Mouse (Mus musculus) neural tube, embryonic 11.5 days (tissue): Measurements from ENCODE around the gene Ftsj3. TPM values are rescaled to one million over a fixed set of nuclear protein-coding genes. Genes with fewer than 3 reads are reported as not detected.

ENCODE experiments used
- ATAC-seq: fragments of 200-750 bp; cut with Nextera tagmentation; 2 replicates; pipeline ENCODE4 v1.8.0; 2017; ENCODE audit warnings: moderate number of reproducible peaks, mild to moderate bottlenecking, moderate TSS enrichment, moderate library complexity; ENCODE audit not compliant: insufficient read depth, low FRiP score, low TSS enrichment
- DNase-seq: peaks from one replicate; pipeline ENCODE4 v3.0.0-alpha.2; 2015; ENCODE audit warnings: low spot score
- H3K27ac ChIP-seq: fragments of 300-500 bp; sonication (generic); 2 replicates; pipeline ENCODE4 v1.5.1; 2014; ENCODE audit warnings: low read depth, mild to moderate bottlenecking, low read length
- H3K27me3 ChIP-seq: fragments of 300-500 bp; sonication (generic); 2 replicates; pipeline ENCODE4 v1.6.1; 2014; ENCODE audit warnings: mild to moderate bottlenecking, low read length, mixed read lengths; ENCODE audit not compliant: control insufficient read depth, insufficient read depth
- H3K36me3 ChIP-seq: fragments of 300-500 bp; sonication (generic); 2 replicates; pipeline ENCODE4 v1.6.1; 2014; ENCODE audit warnings: mild to moderate bottlenecking, low read length, moderate library complexity, mixed read lengths; ENCODE audit not compliant: control insufficient read depth, insufficient read depth
- H3K4me1 ChIP-seq: fragments of 300-500 bp; sonication (generic); 2 replicates; pipeline ENCODE4 v1.6.1; 2014; ENCODE audit warnings: low read length, mixed read lengths; ENCODE audit not compliant: control insufficient read depth, insufficient read depth
- H3K4me2 ChIP-seq: fragments of 300-500 bp; sonication (generic); 2 replicates; pipeline ENCODE4 v1.6.1; 2014; ENCODE audit warnings: low read depth, mild to moderate bottlenecking, moderate library complexity
- H3K4me3 ChIP-seq: fragments of 300-500 bp; sonication (generic); 2 replicates; pipeline ENCODE4 v1.5.1; 2014; ENCODE audit warnings: low read depth, low read length
- H3K9ac ChIP-seq: fragments of 300-500 bp; sonication (generic); 2 replicates; pipeline ENCODE4 v1.6.1; 2014; ENCODE audit warnings: mild to moderate bottlenecking, low read length
- H3K9me3 ChIP-seq: fragments of 300-500 bp; sonication (generic); 2 replicates; pipeline ENCODE4 v1.6.1; 2016; ENCODE audit warnings: low read length; ENCODE audit not compliant: control insufficient read depth
- WGBS: fragments of 180-500 bp; shearing (Covaris S2); extraction: QIAGEN DNeasy Blood & Tissue Kit; methylation state at CpG from one replicate; pipeline ENCODE4 v1.1.7; 2014; 5-methylcytosine and 5-hydroxymethylcytosine counted together
- polyA plus RNA-seq: library from polyadenylated mRNA; unstranded; fragments of >200 nt; fragmentation: Nextera tagmentation; extraction: Ambion mirVana; gene quantifications from 2 replicates; pipeline ENCODE4 v1.2.1, GENCODE M21; 2014

The Ftsj3 gene
- polyA plus RNA-seq, 1 experiment from 2014 or later, result 66.9 TPM

DNA sequence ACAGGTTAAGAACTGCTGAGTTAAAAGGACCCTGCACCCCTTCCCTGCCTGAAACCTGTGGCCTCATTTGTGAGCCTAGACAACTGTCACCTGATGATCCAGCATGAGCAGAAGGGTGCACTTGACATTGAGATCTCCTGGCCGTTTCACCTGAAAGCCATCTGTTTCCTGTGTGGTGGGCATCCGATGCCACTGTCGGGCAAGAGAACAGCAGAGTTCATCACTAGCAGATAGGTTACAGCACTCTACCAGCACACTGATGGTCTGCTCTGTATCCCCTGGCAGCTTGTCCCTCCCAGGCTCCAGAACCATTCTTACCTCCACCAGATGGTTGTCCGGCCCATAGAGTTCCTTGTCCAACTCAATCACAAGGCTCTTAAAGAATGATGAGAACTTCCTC, 9.7 kb upstream of the Ftsj3 start:
- Histone ChIP-seq H3K4me3 (no peak overlapping the region), H3K36me3 (peaks cover 45% of the 10 kb centered on the region), H3K27ac (no peak overlapping the region), H3K4me1 (peaks cover 26% of the 10 kb centered on the region), H3K9ac (no peak overlapping the region), H3K27me3 (no peaks in the 10 kb centered on the region), H3K9me3 (no peaks in the 10 kb centered on the region), H3K4me2 (no peak overlapping the region)
- DNase-seq (no peak), ATAC-seq (no peak)
- WGBS, result 93% methylated on average over 4 of the region's 4 CpGs

DNA sequence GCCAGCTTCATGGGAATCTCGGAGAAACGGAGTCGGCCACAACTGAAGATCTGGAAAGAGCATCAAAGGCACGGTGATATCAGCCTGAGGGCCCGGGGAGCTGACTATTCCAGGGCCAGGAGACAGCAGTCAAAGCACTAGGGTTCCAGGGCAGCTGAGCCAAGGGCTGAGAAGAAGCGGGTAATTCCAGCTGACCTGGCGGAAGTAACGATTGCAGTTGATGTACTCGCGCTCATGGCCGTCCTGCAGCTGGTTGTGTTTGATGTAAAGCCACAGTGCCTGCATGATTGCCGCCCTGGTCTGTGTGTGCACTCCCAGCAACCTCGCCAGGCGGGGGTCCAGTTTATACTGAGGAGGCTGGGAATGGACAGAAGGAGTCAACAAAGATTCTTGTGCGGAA, 9.1 kb upstream of the Ftsj3 start:
- Histone ChIP-seq H3K4me3 (no peak overlapping the region), H3K27ac (no peak overlapping the region), H3K36me3 (peaks cover 45% of the 10 kb centered on the region), H3K27me3 (no peaks in the 10 kb centered on the region), H3K4me2 (no peak overlapping the region), H3K4me1 (peaks cover 21% of the 10 kb centered on the region), H3K9me3 (no peaks in the 10 kb centered on the region), H3K9ac (no peak overlapping the region)
- DNase-seq, result no peak
- ATAC-seq, result no peak
- 96% methylated on average over 15 of the region's 15 CpGs for WGBS

DNA sequence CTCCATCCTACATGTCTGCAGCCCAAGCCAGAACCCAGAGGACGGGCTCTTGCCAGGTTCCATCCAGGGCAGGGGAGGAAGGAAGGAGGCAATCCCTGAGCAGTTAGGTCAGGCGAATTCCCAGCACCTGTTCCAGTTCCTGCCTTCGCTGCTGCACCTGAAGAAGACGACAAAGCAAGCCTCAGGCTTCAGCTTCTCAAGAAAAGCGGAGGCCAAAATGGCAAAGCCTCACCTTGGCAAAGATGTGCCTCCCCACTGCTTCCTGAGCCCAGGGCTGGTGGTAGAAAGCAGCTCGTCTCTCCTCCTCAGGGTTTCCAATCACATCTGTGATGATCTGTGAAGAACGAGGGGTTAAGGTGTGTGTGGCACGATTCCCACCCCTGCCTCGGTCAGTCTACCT, 8.1 kb upstream of the Ftsj3 start:
- no peaks in the 10 kb centered on the region for H3K9me3 ChIP-seq
- H3K4me2 ChIP-seq, result no peak overlapping the region
- H3K4me3 ChIP-seq, result no peak overlapping the region
- H3K4me1 ChIP-seq, result peaks cover 17% of the 10 kb centered on the region
- no peak overlapping the region for H3K27ac ChIP-seq
- no peaks in the 10 kb centered on the region for H3K27me3 ChIP-seq
- H3K9ac ChIP-seq, result no peak overlapping the region
- DNase-seq (no peak), ATAC-seq (no peak)
- peaks cover 45% of the 10 kb centered on the region for H3K36me3 ChIP-seq
- WGBS, result 91% methylated on average over 9 of the region's 9 CpGs

DNA sequence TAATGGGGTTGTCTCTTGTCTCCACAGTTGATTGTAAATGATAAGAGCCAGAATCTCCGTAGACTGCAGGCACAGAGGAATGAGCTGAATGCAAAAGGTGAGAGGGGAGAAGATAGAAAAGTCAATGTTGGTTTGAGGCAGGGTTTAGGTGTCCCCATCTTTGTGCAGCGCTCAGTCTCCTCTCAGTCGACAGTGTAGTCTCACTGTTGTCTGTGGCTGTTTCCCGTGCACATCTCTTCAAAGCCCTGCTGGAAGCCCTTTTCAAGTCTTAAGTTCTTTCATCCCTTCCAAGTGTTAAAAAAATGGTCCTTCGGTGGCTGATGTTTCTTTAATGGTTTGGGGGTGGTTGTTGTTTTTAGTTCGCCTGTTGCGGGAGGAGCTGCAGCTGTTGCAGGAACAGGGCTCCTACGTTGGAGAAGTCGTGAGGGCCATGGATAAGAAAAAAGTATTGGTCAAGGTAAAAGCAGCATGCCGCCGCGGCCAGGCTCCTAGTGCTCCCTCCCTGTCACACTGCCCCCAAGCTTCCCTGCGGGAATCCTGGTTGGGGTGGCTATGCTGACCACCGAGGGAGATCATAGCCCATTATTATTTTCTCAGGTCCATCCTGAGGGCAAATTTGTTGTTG, 5.1 kb upstream of the Ftsj3 start:
- peaks cover 5% of the 10 kb centered on the region for H3K4me1 ChIP-seq
- DNase-seq (no peak), ATAC-seq (no peak)
- no peaks in the 10 kb centered on the region for H3K9me3 ChIP-seq
- no peak overlapping the region for H3K27ac ChIP-seq
- no peak overlapping the region for H3K4me2 ChIP-seq
- H3K9ac ChIP-seq, result no peak overlapping the region
- H3K27me3 ChIP-seq, result no peaks in the 10 kb centered on the region
- 80% methylated on average over 14 of the region's 14 CpGs for WGBS
- peaks cover 38% of the 10 kb centered on the region for H3K36me3 ChIP-seq
- no peak overlapping the region for H3K4me3 ChIP-seq

DNA sequence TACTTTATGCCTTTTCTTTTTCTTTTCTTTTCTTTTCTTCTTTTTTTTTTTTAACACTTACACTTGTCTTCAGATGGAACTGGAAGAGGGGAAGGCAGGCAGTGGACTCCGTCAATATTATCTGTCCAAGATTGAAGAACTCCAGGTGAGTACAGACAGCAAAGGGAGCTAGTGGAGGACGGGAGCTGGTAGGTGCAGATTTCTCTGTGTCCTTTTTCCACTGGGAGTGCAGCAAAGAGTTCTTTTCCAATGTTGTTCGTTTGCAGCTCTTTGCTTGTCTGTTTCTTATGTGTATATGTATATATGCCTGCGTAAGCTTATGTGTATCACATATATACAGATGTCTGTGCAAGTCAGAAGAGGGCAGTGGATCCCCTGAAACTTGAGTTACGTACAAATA, 896 bp upstream of the Ftsj3 start:
- H3K4me1 ChIP-seq, result peaks cover 9% of the 10 kb centered on the region
- no peak overlapping the region for H3K27ac ChIP-seq
- H3K27me3 ChIP-seq, result no peaks in the 10 kb centered on the region
- H3K9ac ChIP-seq, result peak overlapping the region; percentile 82
- DNase-seq (no peak), ATAC-seq (no peak)
- 74% methylated on average over 5 of the region's 5 CpGs for WGBS
- peak overlapping the region; percentile 96 for H3K4me2 ChIP-seq
- H3K9me3 ChIP-seq, result no peaks in the 10 kb centered on the region
- H3K36me3 ChIP-seq, result peaks cover 8% of the 10 kb centered on the region
- H3K4me3 ChIP-seq, result peak overlapping the region; percentile 78

DNA sequence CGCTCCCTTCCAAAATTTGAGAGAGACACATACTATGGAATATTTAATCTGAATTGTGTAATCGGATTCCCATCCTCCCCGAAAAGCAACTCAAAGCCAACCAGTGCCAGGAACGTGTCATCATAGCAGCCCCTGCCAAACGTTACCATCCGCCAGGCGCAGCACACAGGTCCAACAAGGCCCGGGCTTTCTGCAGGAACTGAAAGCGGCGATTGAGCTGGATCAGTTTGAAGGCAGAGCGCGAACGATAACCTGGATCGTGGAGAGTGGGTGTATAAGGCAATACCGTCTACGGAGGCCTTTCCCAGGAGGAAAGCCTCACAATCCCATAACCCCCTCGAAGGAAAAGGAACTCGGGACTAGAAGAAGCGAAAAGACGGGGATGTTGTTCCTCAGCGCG, 705 bp downstream of the Ftsj3 start:
- Histone ChIP-seq H3K4me3 (peak overlapping the region; percentile 78), H3K4me1 (peaks cover 9% of the 10 kb centered on the region), H3K36me3 (peaks cover 7% of the 10 kb centered on the region), H3K27ac (no peak overlapping the region), H3K27me3 (no peaks in the 10 kb centered on the region), H3K4me2 (peak overlapping the region; percentile 96), H3K9me3 (no peaks in the 10 kb centered on the region), H3K9ac (peak overlapping the region; percentile 63)
- 5% methylated on average over 22 of the region's 22 CpGs for WGBS
- no peak for DNase-seq
- 0 out of 2 replicates have a peak, but pooled peaks have one; percentile 24 for ATAC-seq

DNA sequence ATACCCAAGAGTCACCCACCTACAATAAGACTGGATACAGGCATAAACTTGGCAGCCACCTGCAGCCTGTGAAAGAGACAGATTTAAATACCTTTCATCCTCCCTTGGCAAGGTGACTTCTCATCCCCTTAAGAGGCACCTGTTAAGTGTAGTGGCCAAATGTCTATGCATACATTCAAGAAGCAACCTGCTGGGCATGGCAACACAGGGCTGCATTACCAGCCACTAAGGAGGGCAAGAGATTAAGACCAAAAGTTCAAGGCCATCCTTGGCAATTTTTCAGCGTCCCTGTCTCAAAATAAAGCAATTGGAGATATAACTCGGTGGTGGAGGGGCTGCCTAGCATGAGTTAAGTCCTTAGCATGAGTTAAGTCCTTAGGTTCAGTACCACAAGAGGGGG, 1.1 kb downstream of the Ftsj3 start:
- ATAC-seq, result no peak
- Histone ChIP-seq H3K27ac (no peak overlapping the region), H3K27me3 (no peaks in the 10 kb centered on the region), H3K9ac (no peak overlapping the region), H3K36me3 (peaks cover 7% of the 10 kb centered on the region), H3K4me3 (peak overlapping the region; percentile 78), H3K4me2 (peak overlapping the region; percentile 96), H3K9me3 (no peaks in the 10 kb centered on the region), H3K4me1 (peaks cover 9% of the 10 kb centered on the region)
- no peak for DNase-seq
- 28% methylated on average over 2 of the region's 2 CpGs for WGBS

DNA sequence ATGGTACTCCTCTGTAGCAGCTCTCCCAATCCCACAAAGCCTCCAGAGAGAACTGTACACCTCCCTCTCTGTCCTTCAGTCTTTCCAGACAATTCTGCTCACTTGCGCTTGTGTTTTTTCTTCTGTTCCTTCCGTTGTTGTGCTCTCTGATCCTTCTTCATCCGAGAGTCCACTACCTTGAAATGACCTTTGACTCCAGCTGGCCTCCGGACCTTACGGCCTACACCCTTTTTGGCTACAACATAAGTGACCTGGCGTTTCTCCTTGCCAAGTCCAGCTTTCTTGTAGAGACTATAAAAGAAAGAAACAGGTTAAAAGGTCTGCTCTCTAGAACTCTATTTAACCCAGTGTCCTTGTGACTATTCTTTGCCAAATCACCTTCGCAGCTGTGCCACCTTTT, 6.6 kb downstream of the Ftsj3 start:
- H3K4me2 ChIP-seq, result no peak overlapping the region
- H3K27ac ChIP-seq, result no peak overlapping the region
- H3K36me3 ChIP-seq, result peaks cover 33% of the 10 kb centered on the region
- no peak overlapping the region for H3K9ac ChIP-seq
- H3K4me3 ChIP-seq, result no peak overlapping the region
- DNase-seq (no peak), ATAC-seq (no peak)
- no peaks in the 10 kb centered on the region for H3K4me1 ChIP-seq
- 0 out of 2 replicates have a peak, but pooled peaks cover 3% of the 10 kb centered on the region for H3K9me3 ChIP-seq
- H3K27me3 ChIP-seq, result no peaks in the 10 kb centered on the region
- 91% methylated on average over 7 of the region's 7 CpGs for WGBS

DNA sequence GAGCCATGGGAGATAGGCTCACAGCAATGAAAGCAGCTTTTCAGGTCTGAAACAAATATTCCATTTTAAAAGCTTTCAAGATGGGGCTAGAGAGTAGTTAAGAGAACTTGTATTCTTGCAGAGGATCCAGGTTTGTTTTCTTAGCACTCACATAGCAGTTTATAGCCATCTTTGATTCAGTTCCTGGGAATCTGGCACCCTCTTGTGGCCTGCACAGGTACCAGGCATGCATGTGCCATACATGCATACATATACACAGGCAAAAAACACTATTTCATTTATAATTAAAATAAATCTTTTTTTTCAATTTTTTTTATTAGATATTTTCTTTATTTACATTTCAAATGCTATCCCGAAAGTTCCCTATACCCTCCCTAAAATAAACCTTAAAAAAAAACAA, 9.0 kb downstream of the Ftsj3 start:
- ATAC-seq, result no peak
- no peak overlapping the region for H3K4me3 ChIP-seq
- 0 out of 2 replicates have a peak, but pooled peaks cover 3% of the 10 kb centered on the region for H3K9me3 ChIP-seq

More for the DNA sequence above, 9.0 kb downstream of the Ftsj3 start:
- no peak overlapping the region for H3K9ac ChIP-seq
- H3K27me3 ChIP-seq, result no peaks in the 10 kb centered on the region
- peaks cover 45% of the 10 kb centered on the region for H3K36me3 ChIP-seq
- no peak overlapping the region for H3K4me2 ChIP-seq
- DNase-seq, result no peak
- H3K27ac ChIP-seq, result no peak overlapping the region
- 98% methylated on average over 1 of the region's 1 CpGs for WGBS
- no peaks in the 10 kb centered on the region for H3K4me1 ChIP-seq
